Mouse (Mus musculus) hindbrain, embryonic 13.5 days (tissue): ENCODE measurements around the gene Gm21830. TPM values are rescaled to one million over a fixed set of nuclear protein-coding genes. Genes with fewer than 3 reads are reported as not detected.

Source experiments
- ATAC-seq: fragments of 200-750 bp; cut with Nextera tagmentation; 2 replicates; pipeline ENCODE4 v1.8.0; 2017; ENCODE audit warnings: moderate TSS enrichment; ENCODE audit not compliant: low FRiP score
- H3K27ac ChIP-seq: fragments of 300-500 bp; sonication (generic); 2 replicates; pipeline ENCODE4 v1.5.1; 2015; ENCODE audit warnings: inconsistent platforms, mild to moderate bottlenecking, moderate library complexity
- H3K27me3 ChIP-seq: fragments of 300-500 bp; sonication (generic); 2 replicates; pipeline ENCODE4 v1.6.1; 2015; ENCODE audit warnings: mild to moderate bottlenecking, inconsistent platforms
- H3K36me3 ChIP-seq: fragments of 300-500 bp; sonication (generic); 2 replicates; pipeline ENCODE4 v1.6.1; 2015; ENCODE audit warnings: mild to moderate bottlenecking, inconsistent platforms
- H3K4me1 ChIP-seq: fragments of 300-500 bp; sonication (generic); replicated peaks from 2 replicates; pipeline ENCODE4 v1.6.1; 2015; ENCODE audit warnings: inconsistent platforms
- H3K4me2 ChIP-seq: fragments of 300-500 bp; sonication (generic); 2 replicates; pipeline ENCODE4 v1.6.1; 2015; ENCODE audit warnings: inconsistent platforms, mild to moderate bottlenecking, moderate library complexity
- H3K4me3 ChIP-seq: fragments of 300-500 bp; sonication (generic); 2 replicates; pipeline ENCODE4 v1.5.1; 2015; ENCODE audit warnings: mild to moderate bottlenecking, inconsistent platforms
- H3K9ac ChIP-seq: fragments of 300-500 bp; sonication (generic); 2 replicates; pipeline ENCODE4 v1.6.1; 2015; ENCODE audit warnings: mild to moderate bottlenecking, inconsistent platforms
- H3K9me3 ChIP-seq: fragments of 300-500 bp; sonication (generic); 2 replicates; pipeline ENCODE4 v1.6.1; 2016; ENCODE audit warnings: inconsistent platforms
- WGBS: fragments of 180-500 bp; shearing (Covaris S2); methylation state at CpG from one replicate; pipeline ENCODE4 v1.1.7; 2015; 5-methylcytosine and 5-hydroxymethylcytosine counted together
- polyA plus RNA-seq: library from polyadenylated mRNA; unstranded; fragments of >200 nt; fragmentation: Nextera tagmentation; extraction: Ambion mirVana; gene quantifications from 2 replicates; pipeline ENCODE4 v1.2.1, GENCODE M21; 2015

Gm21830 gene
- polyA plus RNA-seq, 1 experiment from 2014 or later: not detected

DNA sequence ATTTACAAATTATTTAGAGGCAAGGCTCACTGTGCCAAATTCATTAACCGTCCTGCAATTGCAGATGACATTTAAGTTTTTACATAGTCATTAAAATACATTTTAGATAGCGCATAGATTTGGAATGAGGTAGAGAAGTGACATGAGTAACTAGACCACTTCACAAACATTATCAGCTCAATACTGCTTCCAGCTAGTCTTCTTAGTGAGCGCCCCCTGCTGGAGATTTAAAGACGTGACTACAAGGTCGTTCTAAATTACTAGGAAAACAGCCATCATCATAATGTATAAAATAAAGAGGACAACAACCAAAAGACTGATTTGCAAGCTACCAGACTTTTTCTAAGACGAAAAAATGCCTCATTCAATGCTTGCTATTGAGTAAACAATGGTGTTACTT is 64.2 kb downstream of the Gm21830 start:
- Histone ChIP-seq H3K4me2 (no peak overlapping the region), H3K27ac (no peak overlapping the region), H3K4me1 (no peaks in the 10 kb centered on the region), H3K4me3 (no peak overlapping the region), H3K9me3 (no peaks in the 10 kb centered on the region), H3K9ac (no peak overlapping the region), H3K36me3 (no peaks in the 10 kb centered on the region), H3K27me3 (no peaks in the 10 kb centered on the region)
- ATAC-seq: no peak
- 19% methylated on average over 6 of the region's 6 CpGs for WGBS

DNA sequence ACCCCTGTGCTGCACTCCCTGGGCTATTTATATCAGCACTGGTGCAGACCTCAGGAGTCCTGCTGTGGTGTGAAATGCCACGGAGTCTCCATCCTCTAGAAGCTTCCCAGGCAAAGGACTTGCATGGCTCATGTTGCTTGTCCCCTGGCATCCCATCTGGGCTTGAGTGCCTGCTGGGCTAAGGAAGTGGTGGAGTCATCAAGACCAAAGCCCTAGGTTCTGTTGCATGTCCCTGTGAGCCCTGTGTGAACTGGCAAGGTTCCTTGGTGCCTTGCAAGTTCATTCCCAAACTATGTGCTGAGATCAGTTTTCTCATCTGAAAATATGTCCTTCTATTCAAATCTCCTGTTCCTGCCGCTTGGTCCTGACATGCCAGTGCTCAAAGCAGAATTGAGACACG is 67.5 kb downstream of the Gm21830 start:
- Histone ChIP-seq H3K27ac (no peak overlapping the region), H3K4me1 (no peaks in the 10 kb centered on the region), H3K36me3 (no peaks in the 10 kb centered on the region), H3K9ac (no peak overlapping the region), H3K9me3 (no peaks in the 10 kb centered on the region), H3K4me2 (no peak overlapping the region), H3K4me3 (no peak overlapping the region), H3K27me3 (no peaks in the 10 kb centered on the region)
- ATAC-seq: no peak
- 72% methylated on average over 3 of the region's 3 CpGs for WGBS

Other genes starting within 250 kb of the Gm21830 start
- not detected in 2 replicates for gene Gm26727, start 19.5 kb downstream of the Gm21830 start, polyA plus RNA-seq
- gene Xirp2, start 32.3 kb downstream of the Gm21830 start, polyA plus RNA-seq: not detected in 2 replicates
- 47.7 and 51.2 TPM in 2 replicates for gene B3galt1, start 152.1 kb downstream of the Gm21830 start, polyA plus RNA-seq